Mouse (Mus musculus) heart, adult 2 months (tissue): Measurements from ENCODE around the gene Rras.

Experiments
- CTCF ChIP-seq: fragments of 200-600 bp; IDR thresholded peaks from 2 replicates; pipeline ENCODE4 v1.8.1; 2022; ENCODE audit warnings: antibody characterized with exemption, mild to moderate bottlenecking, moderate library complexity
- EP300 ChIP-seq: fragments of 200-500 bp; IDR thresholded peaks from 2 replicates; pipeline ENCODE4 v1.6.1; 2011; ENCODE audit warnings: low read depth, low read length, control low read depth; ENCODE audit not compliant: insufficient read depth
- POLR2A ChIP-seq: fragments of 200-500 bp; IDR thresholded peaks from 2 replicates; pipeline ENCODE4 v1.6.1; 2011; ENCODE audit warnings: mild to moderate bottlenecking, low read depth, low read length, control low read depth; ENCODE audit not compliant: insufficient read depth

- TF ChIP-seq CTCF: no peak
- TF ChIP-seq POLR2A: no peak
- TF ChIP-seq EP300: no peak
Measured at GRCm38 (mm10) chr7:45048001-45048890, 30.5 kb downstream of the Rras start.
